Mouse (Mus musculus): ENCODE measurements around the gene Chmp6. TPM values are rescaled to one million over a fixed set of nuclear protein-coding genes. Genes with fewer than 3 reads are reported as not detected.

The Chmp6 gene
- total and polyA plus RNA-seq, 3 experiments: 50.3 to 70.6 (median 59.7) TPM

- no peak overlapping the region for H3K4me3 ChIP-seq (replicated peaks in 1 of 3; ENCODE audit: low read depth in 2 of 3, low read length in 2 of 3, poor library complexity in 1 of 3)
- peaks cover 44% of the 10 kb centered on the region for H3K27me3 ChIP-seq (replicated peaks)
- in situ Hi-C loops (cut with MboI; ENCODE audit: low pct_ligation_motif_present, low pct_unique_long_range_greater_than_20kb, low sequenced_read_pairs): no loop called here
- dilution Hi-C loops (cut with MboI; ENCODE audit: extremely low pct_ligation_motif_present, extremely low pct_unique_long_range_greater_than_20kb, low sequenced_read_pairs): no loop called here
- no peak overlapping the region for H3K4me2 ChIP-seq (ENCODE audit: insufficient read depth, low read depth, poor library complexity, severe bottlenecking)
- H3K9me3 ChIP-seq (replicated peaks; ENCODE audit: low read length): no peaks in the 10 kb centered on the region
- no peak overlapping the region for H3K27ac ChIP-seq (ENCODE audit: insufficient read depth, low read depth)
- H3K9ac ChIP-seq (ENCODE audit: insufficient read depth, low read depth): no peak overlapping the region
- no peak for DNase-seq (ENCODE audit: extremely low read depth)
- TF ChIP-seq HCFC1 (IDR thresholded peaks at IDR 0.05; ENCODE audit: low read depth, low read length): no peak
- no peak for TF ChIP-seq USF1 (IDR thresholded peaks at IDR 0.05; ENCODE audit: low read depth, low read length)
- TF ChIP-seq MAX (IDR thresholded peaks at IDR 0.05; ENCODE audit: low read length): no peak
- TF ChIP-seq MAFK (IDR thresholded peaks at IDR 0.05; ENCODE audit: insufficient replicate concordance, low read length): no peak
- no peak for TF ChIP-seq GABPA (IDR thresholded peaks at IDR 0.05; ENCODE audit: insufficient replicate concordance, low read depth, low read length)
- no peak for TF ChIP-seq BHLHE40 (IDR thresholded peaks at IDR 0.05; ENCODE audit: low read depth, low read length)
- TF ChIP-seq ZC3H11A (IDR thresholded peaks at IDR 0.05; ENCODE audit: low read depth, low read length): no peak
- no peak for TF ChIP-seq NELFE (IDR thresholded peaks at IDR 0.05; ENCODE audit: low read depth, low read length)
- TF ChIP-seq SIN3A (IDR thresholded peaks at IDR 0.05; ENCODE audit: low read length): no peak
- TF ChIP-seq EP300 (IDR thresholded peaks at IDR 0.05; ENCODE audit: low read length): no peak
- no peak for TF ChIP-seq MAZ (IDR thresholded peaks at IDR 0.05; ENCODE audit: low read depth, low read length)
- no peak for TF ChIP-seq ZMIZ1 (IDR thresholded peaks at IDR 0.05; ENCODE audit: low read depth, low read length)
- no peak for TF ChIP-seq POLR2AphosphoS2 (IDR thresholded peaks at IDR 0.05; ENCODE audit: low read depth, low read length)
- no peak for TF ChIP-seq ZKSCAN1 (IDR thresholded peaks at IDR 0.05; ENCODE audit: borderline replicate concordance, low read depth, low read length)
- no peak for TF ChIP-seq PAX5 (IDR thresholded peaks at IDR 0.05; ENCODE audit: low read length)
- TF ChIP-seq TBP (conservative IDR thresholded peaks at IDR 0.05; ENCODE audit: low read depth, low read length): no peak
- H3K36me3 ChIP-seq (replicated peaks in 1 of 2; ENCODE audit: control insufficient read depth in 1 of 2, insufficient read depth in 1 of 2, low read length in 1 of 2): no peaks in the 10 kb centered on the region
- no peaks in the 10 kb centered on the region for H3K79me2 ChIP-seq (replicated peaks; ENCODE audit: control insufficient read depth, extremely low read depth, insufficient read depth, poor library complexity, severe bottlenecking)
- peaks cover 23 to 62% of the 10 kb centered on the region in 2 experiments for H3K4me1 ChIP-seq (ENCODE audit: control insufficient read depth in 1 of 2, insufficient read depth in 2 of 2)
Observed at GRCm38 (mm10) chr11:119937216-119937615, 24.0 kb downstream of the Chmp6 start.

GRCm38 (mm10) chr11:119937772-119938502 is 24.7 kb downstream of the Chmp6 start:
- no peak for TF ChIP-seq ZKSCAN1 (IDR thresholded peaks at IDR 0.05; ENCODE audit: borderline replicate concordance, low read depth, low read length)
- no peak for TF ChIP-seq USF1 (IDR thresholded peaks at IDR 0.05; ENCODE audit: low read depth, low read length)
- TF ChIP-seq JUND (conservative IDR thresholded peaks at IDR 0.05; ENCODE audit: low read depth, low read length): no peak
- TF ChIP-seq ELF1 (IDR thresholded peaks at IDR 0.05; ENCODE audit: low read depth, low read length): no peak
- no peak for TF ChIP-seq MAX (IDR thresholded peaks at IDR 0.05; ENCODE audit: low read length)
- no peak for TF ChIP-seq POLR2AphosphoS2 (IDR thresholded peaks at IDR 0.05; ENCODE audit: low read depth, low read length)
- no peak for TF ChIP-seq ETS1 (conservative IDR thresholded peaks at IDR 0.05; ENCODE audit: low read depth, low read length)
- no peak for TF ChIP-seq TBP (conservative IDR thresholded peaks at IDR 0.05; ENCODE audit: low read depth, low read length)
- TF ChIP-seq NRF1 (IDR thresholded peaks at IDR 0.05; ENCODE audit: low read depth, low read length): no peak
- TF ChIP-seq IRF4 (IDR thresholded peaks at IDR 0.05; ENCODE audit: low read depth, low read length): no peak
- TF ChIP-seq HCFC1 (IDR thresholded peaks at IDR 0.05; ENCODE audit: low read depth, low read length): no peak
- TF ChIP-seq SIN3A (IDR thresholded peaks at IDR 0.05; ENCODE audit: low read length): no peak
- TF ChIP-seq MAFK (IDR thresholded peaks at IDR 0.05; ENCODE audit: insufficient replicate concordance, low read length): no peak
- no peak for TF ChIP-seq GABPA (IDR thresholded peaks at IDR 0.05; ENCODE audit: insufficient replicate concordance, low read depth, low read length)
- TF ChIP-seq SMC3 (IDR thresholded peaks at IDR 0.05; ENCODE audit: low read depth, low read length): no peak
- TF ChIP-seq BHLHE40 (IDR thresholded peaks at IDR 0.05; ENCODE audit: low read depth, low read length): no peak
- no peak for TF ChIP-seq POLR2A (IDR thresholded peaks at IDR 0.05; ENCODE audit: low read depth, low read length)
- TF ChIP-seq MAZ (IDR thresholded peaks at IDR 0.05; ENCODE audit: low read depth, low read length): no peak
- H3K36me3 ChIP-seq (replicated peaks in 1 of 2; ENCODE audit: control insufficient read depth in 1 of 2, insufficient read depth in 1 of 2, low read length in 1 of 2): no peaks in the 10 kb centered on the region
- H3K27ac ChIP-seq (ENCODE audit: insufficient read depth, low read depth): no peak overlapping the region
- no peak overlapping the region for H3K9ac ChIP-seq (ENCODE audit: insufficient read depth, low read depth)
- H3K79me2 ChIP-seq (replicated peaks; ENCODE audit: control insufficient read depth, extremely low read depth, insufficient read depth, poor library complexity, severe bottlenecking): no peaks in the 10 kb centered on the region
- peaks cover 23 to 57% of the 10 kb centered on the region in 2 experiments for H3K4me1 ChIP-seq (ENCODE audit: control insufficient read depth in 1 of 2, insufficient read depth in 2 of 2)
- no peak overlapping the region for H3K4me2 ChIP-seq (ENCODE audit: insufficient read depth, low read depth, poor library complexity, severe bottlenecking)
- no peaks in the 10 kb centered on the region for H3K9me3 ChIP-seq (replicated peaks; ENCODE audit: low read length)
- H3K4me3 ChIP-seq (replicated peaks in 1 of 3; ENCODE audit: low read depth in 2 of 3, low read length in 2 of 3, poor library complexity in 1 of 3): no peak overlapping the region
- dilution Hi-C loops (cut with MboI; ENCODE audit: extremely low pct_ligation_motif_present, extremely low pct_unique_long_range_greater_than_20kb, low sequenced_read_pairs): no loop called here
- DNase-seq (ENCODE audit: extremely low read depth): no peak
- peaks cover 45% of the 10 kb centered on the region for H3K27me3 ChIP-seq (replicated peaks)
- in situ Hi-C loops (cut with MboI; ENCODE audit: low pct_ligation_motif_present, low pct_unique_long_range_greater_than_20kb, low sequenced_read_pairs): no loop called here
